Mouse (Mus musculus) hindbrain, embryonic 11.5 days (tissue): ENCODE measurements at regions not wholly inside any gene's neighbourhood (a gene's known extent, or its start where the extent isn't known, plus 50 kb on each side); places are given as distances from the start of the nearest gene placed in this dataset.
A peak's percentile ranks its signal among the peaks of the same experiment; 100 is the strongest.

ENCODE experiments used
- ATAC-seq: fragments of 200-750 bp; cut with Nextera tagmentation; 2 replicates; pipeline ENCODE4 v1.8.0; 2017; ENCODE audit warnings: mild to moderate bottlenecking, moderate TSS enrichment, moderate library complexity; ENCODE audit not compliant: low FRiP score
- DNase-seq: peaks from one replicate; pipeline ENCODE4 v3.0.0-alpha.2; 2015; ENCODE audit warnings: low spot score
- H3K27ac ChIP-seq: fragments of 300-500 bp; sonication (generic); 2 replicates; pipeline ENCODE4 v1.5.1; 2014; ENCODE audit warnings: mild to moderate bottlenecking, low read depth, low read length
- H3K27me3 ChIP-seq: fragments of 300-500 bp; sonication (generic); 2 replicates; pipeline ENCODE4 v1.6.1; 2014; ENCODE audit warnings: mild to moderate bottlenecking, low read length, moderate library complexity, mixed read lengths; ENCODE audit not compliant: control insufficient read depth, insufficient read depth
- H3K36me3 ChIP-seq: fragments of 300-500 bp; sonication (generic); 2 replicates; pipeline ENCODE4 v1.6.1; 2014; ENCODE audit warnings: mild to moderate bottlenecking, low read length, moderate library complexity, mixed read lengths; ENCODE audit not compliant: control insufficient read depth, insufficient read depth
- H3K4me1 ChIP-seq: fragments of 300-500 bp; sonication (generic); replicated peaks from 2 replicates; pipeline ENCODE4 v1.6.1; 2014; ENCODE audit warnings: low read length, mixed read lengths; ENCODE audit not compliant: control insufficient read depth, insufficient read depth
- H3K4me2 ChIP-seq: fragments of 300-500 bp; sonication (generic); replicated peaks from 2 replicates; pipeline ENCODE4 v1.6.1; 2014; ENCODE audit warnings: mild to moderate bottlenecking, low read depth, low read length
- H3K4me3 ChIP-seq: fragments of 300-500 bp; sonication (generic); 2 replicates; pipeline ENCODE4 v1.5.1; 2014; ENCODE audit warnings: low read depth, low read length
- H3K9ac ChIP-seq: fragments of 300-500 bp; sonication (generic); 2 replicates; pipeline ENCODE4 v1.6.1; 2014; ENCODE audit warnings: low read depth, low read length
- H3K9me3 ChIP-seq: fragments of 300-500 bp; sonication (generic); 2 replicates; pipeline ENCODE4 v1.6.1; 2016; ENCODE audit warnings: low read length; ENCODE audit not compliant: control insufficient read depth
- WGBS: fragments of 180-500 bp; shearing (Covaris S2); extraction: QIAGEN DNeasy Blood & Tissue Kit; methylation state at CpG from one replicate; pipeline ENCODE4 v1.1.7; 2014; 5-methylcytosine and 5-hydroxymethylcytosine counted together

GRCm38 (mm10) chr4:33586615-33587451, 276.7 kb downstream of the Rngtt start:
- WGBS: 5% methylated on average over 15 of the region's 15 CpGs
- H3K9me3 ChIP-seq: no peaks in the 10 kb centered on the region
- no peaks in the 10 kb centered on the region for H3K27me3 ChIP-seq
- H3K36me3 ChIP-seq: no peaks in the 10 kb centered on the region
- H3K4me3 ChIP-seq: peak overlapping the region; percentile 13; the same call in 1 of the 2 replicates
- H3K4me1 ChIP-seq: peaks cover 8% of the 10 kb centered on the region; the same call in 1 of the 2 replicates
- peak overlapping the region; percentile 77 for H3K27ac ChIP-seq
- H3K4me2 ChIP-seq: peak overlapping the region; percentile 25
- ATAC-seq (peak; percentile 78), DNase-seq (peak; percentile 64)
- H3K9ac ChIP-seq: peak overlapping the region; percentile 48

- Histone ChIP-seq H3K27me3 (no peaks in the 10 kb centered on the region), H3K27ac (no peak overlapping the region), H3K9me3 (peaks cover 3% of the 10 kb centered on the region; the same call in 1 of the 2 replicates), H3K9ac (no peak overlapping the region), H3K4me1 (peaks cover 8% of the 10 kb centered on the region; the same call in 1 of the 2 replicates), H3K36me3 (no peaks in the 10 kb centered on the region), H3K4me2 (no peak overlapping the region), H3K4me3 (no peak overlapping the region)
- ATAC-seq (0 out of 2 replicates have a peak, but pooled peaks have one; percentile 8), DNase-seq (no peak)
- 67% methylated on average over 11 of the region's 11 CpGs for WGBS
These were observed 277.6 kb downstream of the Rngtt start for GRCm38 (mm10) chr4:33587666-33588065.

GRCm38 (mm10) chr4:33588127-33588526, 278.0 kb downstream of the Rngtt start:
- H3K36me3 ChIP-seq: no peaks in the 10 kb centered on the region
- no peak overlapping the region for H3K4me3 ChIP-seq
- WGBS: 75% methylated on average over 5 of the region's 5 CpGs
- ATAC-seq (no peak), DNase-seq (no peak)
- H3K4me1 ChIP-seq: peaks cover 8% of the 10 kb centered on the region; the same call in 1 of the 2 replicates
- no peaks in the 10 kb centered on the region for H3K27me3 ChIP-seq
- H3K4me2 ChIP-seq: no peak overlapping the region
- H3K27ac ChIP-seq: no peak overlapping the region
- H3K9me3 ChIP-seq: peaks cover 3% of the 10 kb centered on the region; the same call in 1 of the 2 replicates
- no peak overlapping the region for H3K9ac ChIP-seq

GRCm38 (mm10) chr4:33589207-33589606, 279.1 kb downstream of the Rngtt start:
- ATAC-seq: peak; percentile 72
- H3K27ac ChIP-seq: no peak overlapping the region
- H3K4me2 ChIP-seq: no peak overlapping the region; the same call in 1 of the 2 replicates

DNA sequence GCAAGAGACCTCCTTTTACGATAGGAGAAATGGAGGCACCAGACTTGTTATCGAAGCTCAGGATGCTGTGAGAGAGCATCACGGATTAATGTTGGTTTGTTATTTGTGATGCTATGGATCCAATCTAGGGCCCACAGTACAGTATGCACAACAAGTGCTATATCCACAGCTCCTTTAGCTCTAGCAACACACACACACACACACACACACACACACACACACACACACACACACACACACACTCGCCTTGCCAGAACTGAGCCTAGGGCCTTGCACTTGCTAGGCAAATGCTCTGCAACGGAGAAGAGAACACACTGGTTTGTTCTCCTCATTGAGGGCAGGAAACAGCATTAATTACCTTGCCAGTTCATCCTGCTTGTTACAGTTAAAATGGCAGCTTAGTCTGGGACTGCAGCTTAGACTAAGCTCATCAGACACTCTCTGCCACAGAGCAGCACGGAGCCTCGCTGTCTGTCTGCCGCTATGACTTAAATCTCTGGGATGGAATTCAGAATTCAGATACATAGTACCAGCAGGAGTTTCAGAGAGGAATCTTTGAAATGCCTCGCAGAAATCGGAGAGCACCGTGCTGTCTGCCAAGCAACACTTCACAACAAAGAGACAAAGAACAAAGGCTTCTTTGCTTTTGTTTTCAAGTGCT, 285.0 kb downstream of the Rngtt start:
- Histone ChIP-seq H3K36me3 (no peaks in the 10 kb centered on the region), H3K27ac (no peak overlapping the region), H3K4me3 (no peak overlapping the region), H3K4me2 (no peak overlapping the region), H3K9me3 (peaks cover 3% of the 10 kb centered on the region; the same call in 1 of the 2 replicates), H3K9ac (peak overlapping the region; percentile 20; the same call in 1 of the 2 replicates), H3K27me3 (no peaks in the 10 kb centered on the region), H3K4me1 (0 out of 2 replicates have a peak, but pooled peaks cover 3% of the 10 kb centered on the region)
- ATAC-seq (no peak), DNase-seq (no peak)
- WGBS: 44% methylated on average over 11 of the region's 11 CpGs

More at GRCm38 (mm10) chr4:33589207-33589606, 279.1 kb downstream of the Rngtt start:
- no peak overlapping the region for H3K4me3 ChIP-seq
- WGBS: 5% methylated on average over 8 of the region's 8 CpGs
- peaks cover 3% of the 10 kb centered on the region; the same call in 1 of the 2 replicates for H3K9me3 ChIP-seq
- no peaks in the 10 kb centered on the region for H3K36me3 ChIP-seq
- H3K9ac ChIP-seq: no peak overlapping the region
- peak; percentile 57 for DNase-seq
- H3K4me1 ChIP-seq: peaks cover 8% of the 10 kb centered on the region; the same call in 1 of the 2 replicates
- H3K27me3 ChIP-seq: no peaks in the 10 kb centered on the region

DNA sequence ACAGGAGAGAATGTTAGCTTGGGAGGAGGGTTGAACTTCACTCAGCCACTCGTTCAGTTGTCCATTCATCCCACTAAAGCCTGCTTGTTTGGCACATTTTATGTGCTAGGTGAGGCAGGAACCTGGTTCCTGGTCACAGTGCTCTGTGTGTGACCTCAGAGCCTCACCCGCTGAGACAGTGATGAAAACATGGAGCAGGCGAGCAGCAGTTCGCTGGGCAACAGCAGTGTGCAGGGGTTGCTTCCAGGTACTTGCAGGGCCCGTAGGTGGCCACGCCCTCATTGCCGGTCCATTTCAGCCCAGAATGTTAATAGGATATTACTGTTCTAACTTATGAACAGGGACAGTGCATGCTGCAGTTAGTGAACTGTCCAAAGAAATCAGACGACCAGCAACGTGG, 285.7 kb downstream of the Rngtt start:
- no peak for DNase-seq
- H3K9me3 ChIP-seq: peaks cover 3% of the 10 kb centered on the region; the same call in 1 of the 2 replicates
- H3K36me3 ChIP-seq: no peaks in the 10 kb centered on the region
- H3K27me3 ChIP-seq: no peaks in the 10 kb centered on the region
- no peak overlapping the region for H3K4me2 ChIP-seq
- H3K9ac ChIP-seq: peak overlapping the region; percentile 20; the same call in 1 of the 2 replicates
- no peak overlapping the region for H3K27ac ChIP-seq
- WGBS: 86% methylated on average over 9 of the region's 9 CpGs
- H3K4me3 ChIP-seq: no peak overlapping the region
- ATAC-seq: no peak
- H3K4me1 ChIP-seq: 0 out of 2 replicates have a peak, but pooled peaks cover 3% of the 10 kb centered on the region

GRCm38 (mm10) chr4:33599966-33600365, 289.9 kb downstream of the Rngtt start:
- Histone ChIP-seq H3K9me3 (no peaks in the 10 kb centered on the region), H3K4me3 (no peak overlapping the region), H3K4me1 (0 out of 2 replicates have a peak, but pooled peaks cover 3% of the 10 kb centered on the region), H3K4me2 (no peak overlapping the region), H3K9ac (no peak overlapping the region), H3K27ac (no peak overlapping the region), H3K36me3 (no peaks in the 10 kb centered on the region), H3K27me3 (no peaks in the 10 kb centered on the region)
- no peak for DNase-seq
- ATAC-seq: no peak
- 75% methylated on average over 1 of the region's 1 CpGs for WGBS

- H3K9ac ChIP-seq: no peak overlapping the region
- H3K9me3 ChIP-seq: no peaks in the 10 kb centered on the region
- DNase-seq: no peak
- ATAC-seq: no peak
- no peaks in the 10 kb centered on the region for H3K27me3 ChIP-seq
- no peaks in the 10 kb centered on the region for H3K4me1 ChIP-seq
- WGBS: 47% methylated on average over 6 of the region's 6 CpGs
- no peak overlapping the region for H3K4me2 ChIP-seq
- no peak overlapping the region for H3K4me3 ChIP-seq
- no peaks in the 10 kb centered on the region for H3K36me3 ChIP-seq
- no peak overlapping the region for H3K27ac ChIP-seq
These were observed 290.7 kb downstream of the Rngtt start for GRCm38 (mm10) chr4:33600805-33601204.
